Mouse (Mus musculus): Measurements from ENCODE around the gene Itpr2. TPM values are rescaled to one million over a fixed set of nuclear protein-coding genes. Genes with fewer than 3 reads are reported as not detected.

Itpr2 gene
- polyA plus RNA-seq, 1 experiment = 0.14 TPM

GRCm38 (mm10) chr6:146331017-146331669 lies 170.9 kb downstream of the Itpr2 start:
- Histone ChIP-seq H3K4me1 (ENCODE audit: control insufficient read depth) (no peaks in the 10 kb centered on the region), H3K9me3 (ENCODE audit: control insufficient read depth, low read length) (no peaks in the 10 kb centered on the region; the same call in 1 of the 2 replicates), H3K4me3 (replicated peaks) (no peak overlapping the region), H3K27me3 (ENCODE audit: control insufficient read depth) (no peaks in the 10 kb centered on the region), H3K36me3 (ENCODE audit: control insufficient read depth) (peaks cover 6% of the 10 kb centered on the region; the same call in 1 of the 2 replicates)
- TF ChIP-seq TAL1 (IDR thresholded peaks at IDR 0.05; ENCODE audit: low read length) (no peak), GATA1 (IDR thresholded peaks at IDR 0.05; ENCODE audit: low read length) (no peak)

GRCm38 (mm10) chr6:146329079-146329478 lies 172.9 kb downstream of the Itpr2 start:
- Histone ChIP-seq H3K27me3 (ENCODE audit: control insufficient read depth) (no peaks in the 10 kb centered on the region), H3K36me3 (ENCODE audit: control insufficient read depth) (peaks cover 8% of the 10 kb centered on the region; the same call in 1 of the 2 replicates), H3K4me3 (replicated peaks) (no peak overlapping the region), H3K9me3 (ENCODE audit: control insufficient read depth, low read length) (no peaks in the 10 kb centered on the region; the same call in 1 of the 2 replicates), H3K4me1 (ENCODE audit: control insufficient read depth) (no peaks in the 10 kb centered on the region)
- TF ChIP-seq TAL1 (IDR thresholded peaks at IDR 0.05; ENCODE audit: low read length) (no peak), GATA1 (IDR thresholded peaks at IDR 0.05; ENCODE audit: low read length) (no peak)

GRCm38 (mm10) chr6:146326631-146327030 lies 175.4 kb downstream of the Itpr2 start:
- Histone ChIP-seq H3K9me3 (ENCODE audit: control insufficient read depth, low read length) (no peaks in the 10 kb centered on the region; the same call in 1 of the 2 replicates), H3K36me3 (ENCODE audit: control insufficient read depth) (peaks cover 8% of the 10 kb centered on the region; the same call in 1 of the 2 replicates), H3K4me1 (ENCODE audit: control insufficient read depth) (no peaks in the 10 kb centered on the region), H3K4me3 (replicated peaks) (no peak overlapping the region), H3K27me3 (ENCODE audit: control insufficient read depth) (no peaks in the 10 kb centered on the region)
- no peak for TF ChIP-seq TAL1 (IDR thresholded peaks at IDR 0.05; ENCODE audit: low read length)
- no peak for TF ChIP-seq GATA1 (IDR thresholded peaks at IDR 0.05; ENCODE audit: low read length)

- Histone ChIP-seq H3K4me1 (ENCODE audit: control insufficient read depth) (no peaks in the 10 kb centered on the region), H3K4me3 (replicated peaks) (no peak overlapping the region), H3K9me3 (ENCODE audit: control insufficient read depth, low read length) (no peaks in the 10 kb centered on the region; the same call in 1 of the 2 replicates), H3K36me3 (ENCODE audit: control insufficient read depth) (peaks cover 17% of the 10 kb centered on the region), H3K27me3 (ENCODE audit: control insufficient read depth) (no peaks in the 10 kb centered on the region)
- TF ChIP-seq TAL1 (IDR thresholded peaks at IDR 0.05; ENCODE audit: low read length) (no peak), GATA1 (IDR thresholded peaks at IDR 0.05; ENCODE audit: low read length) (no peak)
Observed at GRCm38 (mm10) chr6:146324541-146325204, 177.3 kb downstream of the Itpr2 start.

- no peaks in the 10 kb centered on the region for H3K27me3 ChIP-seq (ENCODE audit: control insufficient read depth)
- peaks cover 15% of the 10 kb centered on the region for H3K36me3 ChIP-seq (ENCODE audit: control insufficient read depth)
- no peak overlapping the region for H3K4me3 ChIP-seq (replicated peaks)
- no peaks in the 10 kb centered on the region for H3K4me1 ChIP-seq (ENCODE audit: control insufficient read depth)
- no peak for TF ChIP-seq TAL1 (IDR thresholded peaks at IDR 0.05; ENCODE audit: low read length)
- TF ChIP-seq GATA1 (IDR thresholded peaks at IDR 0.05; ENCODE audit: low read length) = no peak
- no peaks in the 10 kb centered on the region; the same call in 1 of the 2 replicates for H3K9me3 ChIP-seq (ENCODE audit: control insufficient read depth, low read length)
Observed at GRCm38 (mm10) chr6:146322555-146322954, 179.5 kb downstream of the Itpr2 start.

- Histone ChIP-seq H3K4me1 (ENCODE audit: control insufficient read depth) (no peaks in the 10 kb centered on the region), H3K4me3 (replicated peaks) (no peak overlapping the region), H3K27me3 (ENCODE audit: control insufficient read depth) (no peaks in the 10 kb centered on the region), H3K9me3 (ENCODE audit: control insufficient read depth, low read length) (no peaks in the 10 kb centered on the region; the same call in 1 of the 2 replicates), H3K36me3 (ENCODE audit: control insufficient read depth) (peaks cover 13% of the 10 kb centered on the region)
- no peak for TF ChIP-seq TAL1 (IDR thresholded peaks at IDR 0.05; ENCODE audit: low read length)
- TF ChIP-seq GATA1 (IDR thresholded peaks at IDR 0.05; ENCODE audit: low read length) = no peak
Observed at GRCm38 (mm10) chr6:146321951-146322350, 180.1 kb downstream of the Itpr2 start.

- Histone ChIP-seq H3K9me3 (ENCODE audit: control insufficient read depth, low read length) (peaks cover 2% of the 10 kb centered on the region; the same call in 1 of the 2 replicates), H3K27me3 (ENCODE audit: control insufficient read depth) (no peaks in the 10 kb centered on the region), H3K36me3 (ENCODE audit: control insufficient read depth) (peaks cover 9% of the 10 kb centered on the region), H3K4me3 (replicated peaks) (no peak overlapping the region), H3K4me1 (ENCODE audit: control insufficient read depth) (no peaks in the 10 kb centered on the region)
- TF ChIP-seq GATA1 (IDR thresholded peaks at IDR 0.05; ENCODE audit: low read length) (no peak), TAL1 (IDR thresholded peaks at IDR 0.05; ENCODE audit: low read length) (no peak)
Observed at GRCm38 (mm10) chr6:146316415-146316814, 185.6 kb downstream of the Itpr2 start.

GRCm38 (mm10) chr6:146315153-146315552 lies 186.9 kb downstream of the Itpr2 start:
- Histone ChIP-seq H3K9me3 (ENCODE audit: control insufficient read depth, low read length) (0 out of 2 replicates have a peak, but pooled peaks cover 2% of the 10 kb centered on the region), H3K27me3 (ENCODE audit: control insufficient read depth) (no peaks in the 10 kb centered on the region), H3K4me1 (ENCODE audit: control insufficient read depth) (no peaks in the 10 kb centered on the region), H3K4me3 (replicated peaks) (no peak overlapping the region), H3K36me3 (ENCODE audit: control insufficient read depth) (no peaks in the 10 kb centered on the region)
- no peak for TF ChIP-seq TAL1 (IDR thresholded peaks at IDR 0.05; ENCODE audit: low read length)

GRCm38 (mm10) chr6:146314304-146314703 lies 187.7 kb downstream of the Itpr2 start:
- no peaks in the 10 kb centered on the region for H3K27me3 ChIP-seq (ENCODE audit: control insufficient read depth)
- H3K9me3 ChIP-seq (ENCODE audit: control insufficient read depth, low read length) = 0 out of 2 replicates have a peak, but pooled peaks cover 2% of the 10 kb centered on the region
- no peak overlapping the region for H3K4me3 ChIP-seq (replicated peaks)
- H3K4me1 ChIP-seq (ENCODE audit: control insufficient read depth) = peaks cover 5% of the 10 kb centered on the region
- TF ChIP-seq GATA1 (IDR thresholded peaks at IDR 0.05; ENCODE audit: low read length) = no peak
- no peak for TF ChIP-seq TAL1 (IDR thresholded peaks at IDR 0.05; ENCODE audit: low read length)
- no peaks in the 10 kb centered on the region for H3K36me3 ChIP-seq (ENCODE audit: control insufficient read depth)
